Mouse (Mus musculus) midbrain, postnatal 0 days (tissue): ENCODE measurements around the gene Ccdc93. TPM values are rescaled to one million over a fixed set of nuclear protein-coding genes. Genes with fewer than 3 reads are reported as not detected.
A peak's percentile ranks its signal among the peaks of the same experiment; 100 is the strongest.

Source experiments
- ATAC-seq: fragments of 200-750 bp; cut with Nextera tagmentation; 2 replicates; pipeline ENCODE4 v1.8.0; 2017; ENCODE audit warnings: moderate number of reproducible peaks, mild to moderate bottlenecking, moderate TSS enrichment, moderate library complexity; ENCODE audit not compliant: low FRiP score
- DNase-seq: peaks from one replicate; pipeline ENCODE4 v3.0.0-alpha.2; 2015; ENCODE audit warnings: low spot score
- H3K27ac ChIP-seq: fragments of 300-500 bp; sonication (generic); 2 replicates; pipeline ENCODE4 v1.5.1; 2014; ENCODE audit warnings: low read depth, mild to moderate bottlenecking, low read length, mixed read lengths
- H3K27me3 ChIP-seq: fragments of 300-500 bp; sonication (generic); 2 replicates; pipeline ENCODE4 v1.6.1; 2014; ENCODE audit warnings: low read length, control low read depth, mixed read lengths; ENCODE audit not compliant: insufficient read depth
- H3K36me3 ChIP-seq: fragments of 300-500 bp; sonication (generic); 2 replicates; pipeline ENCODE4 v1.6.1; 2014; ENCODE audit warnings: low read length, control low read depth, mixed read lengths; ENCODE audit not compliant: insufficient read depth
- H3K4me1 ChIP-seq: fragments of 300-500 bp; sonication (generic); 2 replicates; pipeline ENCODE4 v1.6.1; 2014; ENCODE audit warnings: mild to moderate bottlenecking, control low read depth, antibody characterized with exemption, low read length, mixed read lengths; ENCODE audit not compliant: insufficient read depth
- H3K4me2 ChIP-seq: fragments of 300-500 bp; sonication (generic); 2 replicates; pipeline ENCODE4 v1.6.1; 2014; ENCODE audit warnings: low read depth, mild to moderate bottlenecking, low read length, mixed read lengths; ENCODE audit not compliant: poor library complexity, severe bottlenecking
- H3K4me3 ChIP-seq: fragments of 300-500 bp; sonication (generic); 2 replicates; pipeline ENCODE4 v1.5.1; 2014; ENCODE audit warnings: low read depth, mild to moderate bottlenecking, low read length, moderate library complexity
- H3K9ac ChIP-seq: fragments of 300-500 bp; sonication (generic); replicated peaks from 2 replicates; pipeline ENCODE4 v1.6.1; 2014; ENCODE audit warnings: mild to moderate bottlenecking, low read length, moderate library complexity, mixed read lengths; ENCODE audit not compliant: poor library complexity, severe bottlenecking
- H3K9me3 ChIP-seq: fragments of 300-500 bp; sonication (generic); 2 replicates; pipeline ENCODE4 v1.6.1; 2016; ENCODE audit warnings: low read length, control low read depth
- CTCF ChIP-seq: IDR thresholded peaks from 2 replicates; pipeline ENCODE4 v1.5.1; 2016; ENCODE audit warnings: antibody characterized with exemption, mild to moderate bottlenecking
- WGBS: fragments of 180-500 bp; shearing (Covaris S2); extraction: QIAGEN DNeasy Blood & Tissue Kit; methylation state at CpG from one replicate; pipeline ENCODE4 v1.1.7; 2014; 5-methylcytosine and 5-hydroxymethylcytosine counted together
- polyA plus RNA-seq: library from polyadenylated mRNA; unstranded; fragments of >200 nt; fragmentation: Nextera tagmentation; extraction: Ambion mirVana; gene quantifications from 2 replicates; pipeline ENCODE4 v1.2.1, GENCODE M21; 2015
- total RNA-seq: library from RNA; depleted of rRNA; stranded (reverse); fragments of >200 nt; gene quantifications from 2 replicates; pipeline ENCODE4 v1.2.3, GENCODE M21; 2014

The Ccdc93 gene
- total and polyA plus RNA-seq, 2 experiments from 2014 or later: 7.2 to 12.5 TPM

GRCm38 (mm10) chr1:121510420-121511140 lies 79.7 kb downstream of the Ccdc93 start:
- Histone ChIP-seq H3K9me3 (no peaks in the 10 kb centered on the region), H3K4me3 (no peak overlapping the region), H3K36me3 (0 out of 2 replicates have a peak, but pooled peaks cover 2% of the 10 kb centered on the region), H3K27me3 (no peaks in the 10 kb centered on the region), H3K4me2 (no peak overlapping the region), H3K27ac (no peak overlapping the region), H3K9ac (no peak overlapping the region), H3K4me1 (no peaks in the 10 kb centered on the region)
- DNase-seq: peak; percentile 61
- ATAC-seq: no peak
- WGBS: 83% methylated on average over 19 of the region's 19 CpGs
- TF ChIP-seq CTCF: no peak

- Histone ChIP-seq H3K9me3 (no peaks in the 10 kb centered on the region), H3K27ac (no peak overlapping the region), H3K4me3 (no peak overlapping the region), H3K4me2 (no peak overlapping the region), H3K36me3 (0 out of 2 replicates have a peak, but pooled peaks cover 2% of the 10 kb centered on the region), H3K27me3 (no peaks in the 10 kb centered on the region), H3K4me1 (no peaks in the 10 kb centered on the region), H3K9ac (no peak overlapping the region)
- TF ChIP-seq CTCF: no peak
- ATAC-seq: no peak
- peak; percentile 41 for DNase-seq
- 39% methylated on average over 2 of the region's 2 CpGs for WGBS
Observed at GRCm38 (mm10) chr1:121511186-121511585, 80.3 kb downstream of the Ccdc93 start.

DNA sequence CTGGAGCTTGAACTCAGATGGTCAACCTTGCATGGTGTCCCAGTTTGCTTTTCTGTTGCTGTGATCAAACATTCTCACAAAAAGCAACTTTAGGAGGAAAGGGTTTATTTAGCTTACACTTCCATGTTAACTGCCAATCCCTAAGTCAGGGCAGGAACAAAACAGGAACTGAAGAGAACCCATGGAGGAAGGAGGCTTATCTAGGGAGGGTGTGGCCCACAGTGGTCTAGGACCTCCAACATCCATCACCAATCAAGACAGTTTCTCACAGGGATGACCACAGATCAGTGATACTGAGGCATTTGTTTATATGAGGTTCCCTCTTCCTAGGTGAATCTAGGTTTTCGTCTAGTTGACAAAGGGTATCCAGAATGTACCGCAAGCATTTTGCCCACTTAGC lies 81.1 kb downstream of the Ccdc93 start:
- H3K4me1 ChIP-seq: no peaks in the 10 kb centered on the region
- no peak for TF ChIP-seq CTCF
- H3K27ac ChIP-seq: no peak overlapping the region
- no peaks in the 10 kb centered on the region for H3K9me3 ChIP-seq
- no peak overlapping the region for H3K4me2 ChIP-seq
- DNase-seq: no peak
- H3K36me3 ChIP-seq: 0 out of 2 replicates have a peak, but pooled peaks cover 2% of the 10 kb centered on the region
- ATAC-seq: no peak
- no peak overlapping the region for H3K4me3 ChIP-seq
- H3K27me3 ChIP-seq: no peaks in the 10 kb centered on the region
- no peak overlapping the region for H3K9ac ChIP-seq
- 91% methylated on average over 2 of the region's 2 CpGs for WGBS

DNA sequence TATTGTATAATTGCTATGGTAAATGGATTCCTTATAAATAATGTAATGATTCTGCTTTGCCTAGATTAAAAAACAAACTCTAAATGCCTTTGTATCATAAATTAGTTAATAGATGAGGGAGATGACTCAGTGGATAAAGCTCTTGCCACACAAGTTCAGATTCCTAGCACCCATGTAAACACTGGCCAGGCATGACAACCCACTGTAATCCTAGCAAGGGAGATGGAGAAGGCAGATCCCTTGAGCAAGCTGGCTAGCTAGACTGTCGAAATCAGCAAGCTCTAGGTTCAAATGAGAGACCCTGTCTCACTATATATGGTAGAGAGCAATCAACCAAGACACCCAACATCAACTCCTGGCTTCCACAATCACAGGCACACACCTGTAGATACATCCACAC lies 87.8 kb downstream of the Ccdc93 start:
- H3K4me2 ChIP-seq: no peak overlapping the region
- TF ChIP-seq CTCF: no peak
- no peak for DNase-seq
- no peak overlapping the region for H3K4me3 ChIP-seq
- H3K27ac ChIP-seq: no peak overlapping the region
- H3K4me1 ChIP-seq: no peaks in the 10 kb centered on the region
- 69% methylated on average over 1 of the region's 1 CpGs for WGBS
- H3K9me3 ChIP-seq: no peaks in the 10 kb centered on the region
- ATAC-seq: no peak
- no peaks in the 10 kb centered on the region for H3K27me3 ChIP-seq
- no peak overlapping the region for H3K9ac ChIP-seq
- no peaks in the 10 kb centered on the region for H3K36me3 ChIP-seq

DNA sequence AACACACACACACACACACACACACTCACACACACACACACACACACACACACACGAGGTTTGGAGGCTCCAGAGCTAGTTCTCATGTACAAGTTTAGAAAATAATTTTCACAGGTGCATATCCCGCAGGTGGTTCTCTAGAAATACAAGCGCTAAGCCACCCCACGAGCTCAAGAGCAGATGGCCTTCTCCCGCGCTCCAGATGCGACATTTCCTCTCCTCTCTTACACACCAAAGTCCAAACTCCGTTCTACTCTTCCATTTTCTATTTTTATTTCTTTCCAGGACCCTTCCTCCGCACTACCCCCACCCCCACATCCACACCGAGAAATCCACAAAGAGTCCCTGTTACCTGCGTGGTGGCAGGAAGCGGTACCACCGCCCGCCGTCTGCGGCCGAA lies 96.2 kb downstream of the Ccdc93 start:
- H3K4me2 ChIP-seq: peak overlapping the region; percentile 64
- H3K27me3 ChIP-seq: peaks cover 4% of the 10 kb centered on the region; the same call in 1 of the 2 replicates
- DNase-seq (no peak), ATAC-seq (no peak)
- H3K4me3 ChIP-seq: peak overlapping the region; percentile 33; the same call in 1 of the 2 replicates
- no peaks in the 10 kb centered on the region for H3K9me3 ChIP-seq
- H3K27ac ChIP-seq: no peak overlapping the region
- H3K9ac ChIP-seq: no peak overlapping the region; the same call in 1 of the 2 replicates
- H3K36me3 ChIP-seq: no peaks in the 10 kb centered on the region
- no peak for TF ChIP-seq CTCF
- WGBS: 45% methylated on average over 17 of the region's 17 CpGs
- 0 out of 2 replicates have a peak, but pooled peaks cover 3% of the 10 kb centered on the region for H3K4me1 ChIP-seq
